Mouse (Mus musculus) common myeloid progenitor, adult 5-6 weeks (primary cell): ENCODE results near the gene Sva. TPM values are rescaled to one million over a fixed set of nuclear protein-coding genes. Genes with fewer than 3 reads are reported as not detected.

Experiments used
- ATAC-seq: replicated peaks from 2 replicates; pipeline ENCODE4 v1.8.0; 2016; ENCODE audit warnings: low read depth, mild to moderate bottlenecking, moderate TSS enrichment, inconsistent platforms; ENCODE audit not compliant: poor library complexity, severe bottlenecking
- total RNA-seq: library from RNA; stranded (forward); fragments of 200-1000, 187-1606 nt; gene quantifications from 2 replicates; pipeline ENCODE4 v1.2.3, GENCODE M21; 2017

Sva gene
- total RNA-seq, result not detected in 2 replicates

DNA sequence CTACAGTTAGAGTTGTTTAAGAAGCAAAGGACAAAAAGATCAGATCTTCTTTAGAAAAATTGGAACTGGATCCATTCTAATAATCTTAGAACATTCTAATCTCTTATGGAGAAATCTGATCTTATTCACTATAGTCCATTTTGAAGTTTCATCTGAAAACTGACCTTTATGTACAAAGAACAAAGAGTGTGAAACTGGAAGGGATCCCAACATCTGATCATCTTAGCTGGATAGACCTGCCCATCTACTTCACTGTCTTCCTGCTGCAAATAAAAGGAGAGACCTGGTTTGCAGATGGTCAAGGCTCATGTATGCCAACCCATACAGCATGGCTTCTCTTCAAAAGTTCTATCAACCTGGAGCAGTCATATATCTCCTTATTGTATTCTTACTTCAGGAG, at the start of gene Sva:
Sva (plus strand) TSS at position 301 of the 400 bp plus-strand sequence.
- no peak for ATAC-seq

Other genes with a start within 250 kb of the Sva start
- gene Pip, start 190.9 kb upstream of the Sva start, total RNA-seq, result not detected in 2 replicates
- gene Sval2, start 185.4 kb upstream of the Sva start, total RNA-seq, result not detected in 2 replicates
- gene Sval1, start 86.8 kb upstream of the Sva start, total RNA-seq, result not detected in 2 replicates
- not detected in 2 replicates for gene Sval3, start 70.3 kb upstream of the Sva start, total RNA-seq
- gene Tas2r139, start 102.5 kb downstream of the Sva start, total RNA-seq, result not detected in 2 replicates
- not detected in 2 replicates for gene Tas2r144, start 176.9 kb downstream of the Sva start, total RNA-seq
- gene Gstk1, start 207.5 kb downstream of the Sva start, total RNA-seq, result 8.3 and 14.6 TPM in 2 replicates
- gene Tmem139, start 223.6 kb downstream of the Sva start, total RNA-seq, result not detected in 2 replicates
- gene Casp2, start 226.6 kb downstream of the Sva start, total RNA-seq, result 88.4 and 100 TPM in 2 replicates
- not detected in 2 replicates for gene Clcn1, start 248.3 kb downstream of the Sva start, total RNA-seq